Mouse (Mus musculus) spleen, postnatal 4 days (tissue): ENCODE results near the gene Csf3.
"Not testable (repeated sequence)": the region's sequence is repeated elsewhere in the genome, so short reads cannot be mapped to it uniquely, and the experiment has no call there.

Experiments
- DNase-seq, 2 experiments: peaks; one replicate each; pipeline ENCODE4 v3.0.0; 2022; ENCODE audit warnings: low spot score in 2 of 2

The Csf3 gene

DNA sequence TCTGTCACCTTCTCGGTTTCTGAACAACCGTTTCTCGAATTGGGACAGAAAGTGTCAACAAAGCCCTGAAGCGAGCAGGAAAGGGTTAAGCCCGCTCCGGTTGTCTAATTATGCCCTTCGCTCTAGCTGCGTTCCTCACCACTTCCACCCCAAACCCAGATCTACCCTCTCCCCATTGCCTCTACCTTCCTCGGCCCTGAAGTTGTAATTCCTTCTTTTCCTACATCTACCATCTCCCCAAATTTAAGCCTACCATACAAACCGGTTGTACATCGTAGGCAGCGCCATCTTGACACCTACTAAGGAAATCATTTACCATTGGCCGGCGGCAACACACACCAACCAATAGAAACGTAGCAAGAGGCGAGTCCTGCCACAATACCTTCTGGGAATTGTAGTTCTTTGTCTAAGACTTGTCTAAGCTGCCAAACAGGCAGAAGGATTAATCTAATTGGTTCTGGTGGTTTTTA lies 28.1 kb downstream of the Csf3 start, which contains the start of gene Med24:
Gene Med24, minus strand, starts transcription at position 317 of the 470 bp plus-strand sequence.
- peak; percentile 81 to 84 for DNase-seq

DNA sequence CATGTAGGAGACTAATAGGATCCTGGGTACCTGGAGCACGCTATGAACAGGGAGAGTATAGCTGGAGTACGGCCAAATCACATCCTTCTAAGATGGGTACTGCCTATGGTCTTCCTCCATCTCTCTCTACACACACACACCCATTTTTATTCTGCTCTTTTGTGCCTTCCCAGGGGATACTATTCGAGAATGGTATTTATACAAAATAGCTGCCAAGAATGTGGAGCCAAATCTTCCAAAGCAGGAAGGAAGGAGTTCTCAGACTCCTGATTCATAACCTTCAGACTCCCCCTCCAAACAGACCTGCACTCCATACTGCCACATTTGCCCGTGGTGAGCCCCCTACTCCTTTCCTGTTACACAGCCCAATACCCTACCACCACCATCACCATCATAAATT lies 29.7 kb downstream of the Csf3 start:
- DNase-seq = no peak

DNA sequence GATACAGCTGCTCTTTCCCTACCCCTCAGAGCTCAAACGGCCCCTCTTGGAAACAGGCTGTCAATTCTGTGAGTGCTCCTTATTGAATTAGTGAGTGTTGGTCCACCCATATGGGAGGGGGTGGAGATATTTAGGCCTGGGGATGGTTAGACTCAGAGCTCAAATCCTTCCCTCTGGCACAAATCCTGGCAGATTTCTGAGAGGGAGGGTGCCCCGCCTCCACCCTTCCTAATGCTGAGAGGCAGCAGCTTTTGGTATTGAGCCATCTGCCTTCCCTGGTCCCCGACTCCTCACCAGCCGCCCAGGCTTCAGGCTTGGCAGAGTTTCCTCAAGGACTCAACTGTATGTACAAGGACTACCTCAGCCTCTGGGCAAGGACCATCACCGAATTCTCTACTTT lies 30.1 kb downstream of the Csf3 start:
- peak in 1 of 2 experiments; percentile 58 for DNase-seq

DNA sequence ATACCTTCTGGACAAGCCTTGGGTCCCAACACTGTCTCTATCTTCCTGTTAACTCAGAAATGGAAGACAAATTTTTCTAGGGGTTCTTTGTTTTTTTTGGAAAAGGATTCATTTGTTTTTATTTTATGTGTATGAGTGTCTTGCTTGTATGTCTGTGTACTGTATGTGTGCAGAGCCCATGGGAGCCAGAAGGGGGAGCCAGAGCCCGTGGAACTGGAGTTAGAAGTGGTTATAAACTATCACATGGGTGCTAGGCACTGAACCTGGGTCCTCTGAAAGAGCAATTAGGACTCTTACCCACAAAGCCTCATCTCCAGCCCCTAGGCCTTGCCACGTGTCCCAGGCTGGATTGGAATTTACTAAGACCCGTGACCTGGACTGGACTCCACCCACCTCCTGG lies 33.0 kb downstream of the Csf3 start:
- DNase-seq = peak in 1 of 2 experiments; percentile 61

DNA sequence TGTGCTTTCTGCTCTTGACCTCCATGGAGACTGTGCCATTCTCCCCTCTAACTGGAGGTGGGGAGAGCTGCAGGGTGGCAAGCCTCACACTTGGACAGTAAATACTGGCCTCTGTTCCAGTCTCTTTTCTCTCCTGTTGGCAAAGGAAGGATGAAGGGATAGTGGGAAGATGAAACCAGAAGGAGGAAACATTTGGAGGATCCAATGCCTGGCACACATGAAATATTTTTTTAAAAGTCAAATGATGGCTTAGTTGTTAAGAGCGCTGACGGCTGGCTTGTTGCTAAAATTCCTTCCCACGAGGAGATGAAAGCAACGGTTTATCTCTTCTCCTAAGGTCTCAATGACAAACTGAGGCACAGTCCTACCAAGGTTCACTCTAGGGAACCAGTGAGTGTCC lies 34.0 kb downstream of the Csf3 start:
- no peak for DNase-seq

DNA sequence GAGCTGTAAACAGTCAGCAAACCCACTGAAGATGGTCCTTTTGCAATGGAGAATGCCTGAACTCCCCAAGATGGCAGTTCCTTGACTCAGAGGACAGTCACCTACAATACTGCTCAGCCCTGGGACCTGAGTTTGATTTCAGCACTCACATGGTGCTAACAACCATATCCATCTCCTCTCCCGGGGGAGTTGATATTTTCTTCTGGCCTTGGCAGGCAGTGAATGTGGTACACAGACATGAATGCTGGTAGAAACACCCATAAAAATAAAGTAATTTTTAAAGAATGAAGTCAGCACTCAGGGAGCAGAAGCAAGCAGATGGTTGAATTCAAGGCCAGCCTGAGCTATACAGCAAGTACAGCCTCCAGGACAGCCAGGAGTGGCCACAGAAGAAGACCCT lies 35.1 kb downstream of the Csf3 start:
- DNase-seq = no peak

DNA sequence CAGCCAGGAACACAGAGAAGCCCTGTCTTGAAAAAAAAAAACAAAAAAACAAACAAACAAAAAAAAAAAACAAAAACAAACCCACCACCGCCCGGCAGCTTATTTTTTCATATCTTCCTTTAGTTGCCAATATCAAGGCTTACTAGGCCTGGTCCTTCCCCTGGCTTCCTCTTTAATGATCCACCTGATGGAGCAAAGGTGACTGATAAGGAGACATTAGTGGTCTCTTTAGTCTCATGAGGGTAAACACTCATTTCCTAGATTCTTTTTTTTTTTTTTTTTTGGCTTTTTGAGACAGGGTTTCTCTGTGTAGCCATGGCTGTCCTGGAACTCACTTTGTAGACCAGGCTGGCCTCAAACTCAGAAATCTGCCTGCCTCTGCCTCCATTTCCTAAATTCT lies 36.2 kb downstream of the Csf3 start:
- not testable (repeated sequence) for DNase-seq

DNA sequence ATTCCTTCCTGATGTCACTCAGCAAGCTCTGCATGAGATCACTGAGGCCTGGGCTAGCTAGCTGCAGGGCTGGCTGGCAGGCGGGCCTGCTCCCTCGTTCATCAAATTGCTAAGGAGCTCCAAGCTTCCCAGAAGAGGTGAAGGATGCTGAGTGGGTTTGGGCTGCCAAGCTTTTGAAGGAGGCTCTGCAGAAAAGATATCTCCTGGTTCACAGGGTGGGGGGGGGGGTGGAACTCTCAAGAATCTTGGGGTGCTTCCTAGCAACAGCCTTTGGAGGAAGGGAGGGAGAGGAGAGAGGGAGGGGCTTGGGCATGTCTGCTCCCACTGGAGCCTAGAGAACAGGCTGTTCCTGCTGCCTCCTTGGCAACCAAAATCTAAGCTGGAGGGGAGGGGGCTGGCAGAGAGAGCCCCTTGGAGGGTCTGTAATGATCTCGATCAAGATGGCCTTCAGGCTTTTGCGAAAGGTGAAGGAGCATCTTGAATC lies 37.4 kb downstream of the Csf3 start:
- no peak for DNase-seq

DNA sequence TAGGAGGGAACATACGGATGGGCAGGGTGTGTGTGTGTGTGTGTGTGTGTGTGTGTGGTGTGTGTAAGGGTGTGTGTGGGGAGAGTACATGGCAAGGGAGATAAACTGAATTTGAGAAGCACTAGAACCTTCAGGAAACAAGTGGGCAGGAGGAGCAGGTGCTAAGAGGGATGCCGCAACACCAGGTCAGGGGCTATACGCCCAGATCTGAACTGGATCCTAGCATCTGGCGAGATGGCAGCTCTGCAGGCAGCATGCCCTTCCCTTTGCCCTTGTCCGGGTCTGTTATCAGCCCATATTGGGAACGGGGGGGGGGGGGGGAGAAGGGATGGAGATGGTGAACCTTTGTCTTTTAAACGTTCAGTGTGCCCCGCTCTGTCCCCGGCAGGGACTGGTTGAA lies 37.9 kb downstream of the Csf3 start:
- DNase-seq = no peak

DNA sequence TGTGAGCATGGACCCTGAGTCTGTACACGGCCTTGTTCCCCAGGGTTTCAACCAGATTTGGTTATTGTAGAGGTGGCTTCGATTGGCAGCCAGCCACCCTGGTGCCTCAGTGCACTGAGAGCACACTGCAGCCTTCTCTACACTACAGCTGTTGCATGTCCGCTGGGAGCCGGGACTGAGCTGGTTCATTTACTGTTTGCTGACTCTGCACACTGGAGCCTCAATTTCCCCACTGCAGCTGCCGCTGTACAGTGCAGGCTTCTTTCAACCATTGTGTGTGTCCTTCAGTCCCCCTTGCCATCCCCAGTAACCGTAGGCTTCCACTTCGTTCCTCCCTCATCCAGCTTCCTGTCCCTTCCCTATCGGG lies 38.9 kb downstream of the Csf3 start:
- peak in 1 of 2 experiments; percentile 66 for DNase-seq

DNA sequence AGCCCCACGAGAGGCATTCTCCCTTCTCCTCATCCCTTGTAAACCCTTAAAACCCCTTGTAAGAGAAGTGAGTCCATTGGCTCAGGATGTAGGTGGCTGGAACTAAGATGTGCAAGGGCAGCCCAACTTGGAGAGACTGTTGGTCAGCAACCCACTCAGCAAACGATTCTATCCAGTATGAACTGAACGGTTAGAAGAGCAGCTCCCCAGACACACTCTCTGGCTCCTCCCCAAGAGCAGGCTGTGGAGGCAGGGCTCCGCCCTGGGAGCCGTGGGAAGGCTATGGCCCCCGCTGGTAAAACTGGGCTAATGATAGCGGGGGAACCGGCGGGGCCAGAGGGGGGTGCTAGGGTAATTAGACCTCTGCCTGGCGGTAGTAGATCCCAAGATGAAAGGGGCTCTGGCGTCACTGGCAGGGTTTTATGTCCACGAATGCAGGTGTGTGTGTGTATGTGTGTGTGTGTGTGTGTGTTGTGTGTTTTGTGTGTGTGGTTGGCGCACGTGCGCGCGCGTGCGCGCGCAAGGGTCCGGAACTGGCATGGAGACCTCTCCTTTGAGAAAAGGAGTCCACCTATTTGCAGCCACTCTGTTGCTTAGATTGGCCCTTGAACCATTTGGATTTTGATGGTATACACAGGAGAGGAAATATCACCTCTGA lies 39.5 kb downstream of the Csf3 start, which contains the start of gene Thra:
Gene Thra, plus strand, starts transcription at position 246 of the 658 bp plus-strand sequence.
- peak; percentile 61 to 79 for DNase-seq

DNA sequence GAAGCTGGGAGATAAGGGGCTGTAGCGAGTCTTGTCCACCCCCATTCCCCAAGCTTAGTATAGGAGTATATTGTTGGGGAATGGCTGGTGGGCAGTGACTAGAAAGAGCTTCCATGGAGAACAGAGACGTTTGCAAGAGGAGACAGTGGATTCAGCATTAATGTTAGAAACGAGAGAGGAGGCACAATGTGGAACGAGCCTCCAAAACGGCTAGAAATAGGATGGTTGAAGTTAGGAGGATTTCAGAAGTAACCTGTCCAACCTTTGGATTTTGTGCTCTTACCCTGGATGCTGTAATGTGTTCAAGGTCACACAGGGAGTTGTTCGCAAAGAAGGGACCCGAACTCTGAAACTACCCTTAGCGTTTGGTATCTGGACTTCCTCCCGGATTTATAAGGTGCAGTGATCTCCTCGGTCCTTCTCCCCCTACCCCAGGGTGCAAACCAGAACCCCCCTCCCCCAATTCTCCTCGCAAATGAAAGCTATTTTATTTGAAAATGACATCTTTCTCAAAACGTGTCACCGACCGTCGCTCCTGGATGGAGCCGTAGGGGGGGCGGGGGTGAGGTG lies 40.1 kb downstream of the Csf3 start:
- no peak for DNase-seq

DNA sequence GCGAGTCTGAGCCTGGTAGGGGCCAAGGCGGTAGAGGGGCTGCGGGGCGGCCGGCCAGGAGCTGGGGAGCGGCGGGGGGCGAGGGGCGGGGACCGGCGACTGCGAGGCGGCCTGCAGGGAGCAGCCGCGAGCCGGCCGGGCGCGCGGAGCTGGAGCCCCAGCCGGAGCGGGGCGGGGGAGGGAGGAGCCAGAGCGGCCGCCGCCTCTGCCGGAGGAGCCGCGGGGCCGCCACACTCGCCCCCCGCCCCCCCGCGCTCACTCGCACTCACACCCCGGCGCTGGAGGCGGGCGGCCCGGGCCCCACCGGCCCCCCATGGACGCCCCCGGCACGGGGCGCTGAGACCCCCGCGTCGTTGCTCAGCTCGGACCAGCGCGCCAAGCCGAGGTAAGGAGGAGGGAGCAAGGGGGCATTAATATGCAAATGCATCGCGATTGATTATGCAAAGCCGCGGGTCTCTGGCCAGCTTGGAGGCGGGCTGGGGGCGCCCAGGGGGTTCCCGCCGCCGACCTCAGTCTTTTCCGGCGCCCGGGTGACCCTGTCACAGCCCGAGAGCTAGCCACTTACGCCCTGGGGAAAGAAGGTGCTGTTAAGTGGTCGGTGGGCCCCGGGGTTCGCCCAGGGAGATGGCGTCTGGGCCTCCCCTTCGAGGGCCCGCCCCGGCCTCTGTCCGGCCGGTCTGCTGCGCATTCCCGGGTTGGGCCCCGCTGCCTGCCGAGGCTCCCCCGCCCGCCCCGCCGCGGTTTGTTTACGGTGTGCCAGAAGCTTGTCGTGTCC lies 40.7 kb downstream of the Csf3 start:
- DNase-seq = peak; percentile 80 to 89

DNA sequence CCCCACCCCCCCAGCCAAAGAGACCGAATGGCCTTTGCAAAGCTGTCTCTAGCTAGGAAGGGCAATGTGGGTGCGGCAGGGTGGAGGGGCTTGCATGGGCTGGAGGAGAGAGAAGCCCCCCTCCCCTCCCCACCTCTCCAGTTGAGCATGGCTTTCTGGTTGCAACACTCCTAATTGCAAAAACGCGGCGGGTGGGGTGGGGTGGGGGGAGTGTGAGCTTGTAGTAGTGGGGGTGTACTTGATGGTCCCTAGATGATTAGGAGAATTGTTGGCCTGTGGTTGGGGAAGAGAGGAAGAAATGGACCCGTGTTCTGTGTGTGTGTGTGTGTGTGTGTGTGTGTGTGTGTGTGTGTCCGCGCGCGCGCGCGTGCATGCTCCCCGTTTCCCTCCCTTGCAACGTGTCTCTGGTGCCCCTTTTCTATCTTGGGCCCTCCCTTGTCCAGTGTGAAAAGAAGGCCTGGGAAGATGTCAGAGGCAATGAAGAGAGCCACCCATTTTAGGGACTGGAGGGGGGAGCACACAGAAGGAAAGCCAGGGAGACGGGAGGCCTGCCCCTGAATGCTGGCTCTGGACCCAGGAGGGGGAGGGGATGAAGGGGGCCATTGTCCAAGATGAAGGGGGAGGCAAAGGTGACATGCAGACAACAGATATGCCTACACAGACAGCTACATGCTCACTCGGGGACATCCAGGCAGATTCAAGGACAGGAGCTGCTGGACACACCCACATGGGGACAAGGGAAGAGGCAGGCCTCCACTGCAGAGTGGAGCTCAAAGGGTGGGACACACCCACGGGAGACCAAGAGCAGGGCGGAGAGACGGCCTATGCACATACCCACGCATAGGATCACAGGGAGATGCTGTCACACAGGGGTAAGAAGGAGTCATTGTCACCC lies 41.6 kb downstream of the Csf3 start:
- DNase-seq = peak in 1 of 2 experiments; percentile 70

DNA sequence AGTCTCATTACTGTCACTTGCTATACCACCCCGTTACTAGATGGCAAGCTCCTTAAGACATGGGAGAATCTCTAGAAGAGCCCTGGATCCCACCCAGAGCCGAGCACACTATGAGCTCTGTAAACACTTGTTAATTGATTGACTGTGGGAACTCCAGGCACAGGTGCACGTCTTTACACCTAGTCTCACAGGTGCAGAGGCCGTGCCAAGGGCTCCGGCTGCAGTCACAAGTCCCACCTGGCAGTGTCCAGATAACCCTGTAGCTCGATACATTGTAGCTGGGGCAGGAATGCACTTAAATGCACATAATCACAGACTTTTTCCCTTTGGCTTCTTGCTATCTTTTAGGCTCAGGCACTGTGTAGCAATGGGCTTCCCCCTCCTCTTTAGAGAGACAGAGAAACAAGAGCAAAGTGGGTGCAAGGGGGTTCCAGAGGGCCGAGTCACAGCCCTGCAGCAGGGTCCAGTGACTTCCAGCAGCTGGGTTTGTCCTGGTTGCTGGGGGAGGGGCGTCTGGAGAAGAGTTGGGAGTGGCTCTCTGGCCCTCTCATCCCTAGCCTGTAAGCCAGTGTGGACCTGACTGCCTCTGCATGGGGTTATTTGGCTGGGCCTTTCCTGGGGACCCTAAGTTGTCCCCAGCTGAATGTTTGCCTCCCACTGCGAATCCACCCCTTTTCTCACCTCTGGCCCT lies 42.7 kb downstream of the Csf3 start:
- peak in 1 of 2 experiments; percentile 61 for DNase-seq

DNA sequence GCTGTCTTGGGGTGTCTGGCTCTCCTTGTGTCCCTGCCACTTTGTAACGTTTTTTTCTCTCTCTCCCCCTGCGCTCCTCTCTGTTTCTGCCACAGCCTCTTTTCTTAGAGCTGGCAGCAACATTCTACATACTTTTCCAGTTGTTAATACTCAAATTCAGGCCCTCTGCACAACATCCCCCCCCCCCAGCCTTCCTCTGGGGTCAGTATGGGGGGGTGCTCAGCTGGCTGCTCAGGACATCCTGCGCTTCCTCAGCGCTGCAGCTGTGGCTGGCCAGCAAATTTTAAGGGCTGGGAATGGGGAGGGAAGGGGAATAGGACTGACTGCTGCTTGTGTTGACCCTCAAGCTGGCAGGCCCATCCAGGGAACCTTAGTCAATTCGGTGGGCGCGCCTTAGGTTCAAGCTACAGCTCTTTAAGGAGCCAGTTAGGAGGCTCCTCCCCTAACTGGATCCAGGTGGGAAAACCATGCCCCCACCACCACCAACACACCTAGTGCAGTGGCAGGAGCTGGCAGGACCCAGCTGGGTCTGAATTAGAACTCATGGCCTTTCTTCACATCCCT lies 43.5 kb downstream of the Csf3 start:
- DNase-seq = peak in 1 of 2 experiments; percentile 58

DNA sequence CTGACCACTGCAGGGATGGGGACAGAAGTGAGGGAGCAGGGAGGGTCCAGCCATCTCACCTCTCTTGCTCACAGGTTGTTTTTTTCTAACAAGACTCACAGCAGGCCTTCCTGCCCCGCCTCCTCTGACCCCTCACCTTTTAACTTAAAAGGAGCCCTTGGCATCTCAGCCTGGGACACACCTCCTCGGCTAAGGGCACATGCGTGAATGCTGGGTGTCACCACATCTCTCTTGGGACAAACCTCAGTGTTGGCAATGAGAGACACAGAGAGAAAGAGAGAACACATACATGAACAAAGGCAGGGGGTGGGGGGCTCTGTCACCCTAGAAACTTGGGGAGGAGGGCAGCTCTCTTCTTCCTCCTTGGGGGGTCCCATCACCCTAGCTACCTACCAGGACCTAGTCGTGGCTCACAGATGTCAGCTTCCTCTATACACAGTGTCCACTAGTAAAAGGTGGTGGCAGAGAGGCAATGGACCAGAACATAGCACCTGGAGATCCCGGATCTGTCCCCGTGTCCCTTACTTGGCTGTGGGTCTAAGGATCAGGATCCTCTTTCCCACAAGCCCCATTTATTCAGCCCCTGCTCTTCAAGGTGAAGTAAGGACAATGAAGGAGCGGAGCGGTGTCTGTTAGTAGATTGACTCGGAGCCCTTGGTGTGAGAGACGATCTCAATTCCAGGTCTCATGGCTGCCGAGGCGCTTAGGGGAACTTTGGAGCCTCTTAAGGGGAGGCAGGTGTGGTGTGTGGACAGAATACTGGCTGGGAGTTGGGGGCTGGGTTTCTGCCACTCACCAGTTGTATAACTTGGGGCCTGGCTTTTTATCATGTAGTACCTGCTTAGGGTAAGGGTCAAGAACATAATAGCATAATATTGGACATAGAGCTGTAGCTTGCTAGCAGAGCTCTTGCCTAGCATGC lies 45.1 kb downstream of the Csf3 start:
- peak in 1 of 2 experiments; percentile 63 for DNase-seq

DNA sequence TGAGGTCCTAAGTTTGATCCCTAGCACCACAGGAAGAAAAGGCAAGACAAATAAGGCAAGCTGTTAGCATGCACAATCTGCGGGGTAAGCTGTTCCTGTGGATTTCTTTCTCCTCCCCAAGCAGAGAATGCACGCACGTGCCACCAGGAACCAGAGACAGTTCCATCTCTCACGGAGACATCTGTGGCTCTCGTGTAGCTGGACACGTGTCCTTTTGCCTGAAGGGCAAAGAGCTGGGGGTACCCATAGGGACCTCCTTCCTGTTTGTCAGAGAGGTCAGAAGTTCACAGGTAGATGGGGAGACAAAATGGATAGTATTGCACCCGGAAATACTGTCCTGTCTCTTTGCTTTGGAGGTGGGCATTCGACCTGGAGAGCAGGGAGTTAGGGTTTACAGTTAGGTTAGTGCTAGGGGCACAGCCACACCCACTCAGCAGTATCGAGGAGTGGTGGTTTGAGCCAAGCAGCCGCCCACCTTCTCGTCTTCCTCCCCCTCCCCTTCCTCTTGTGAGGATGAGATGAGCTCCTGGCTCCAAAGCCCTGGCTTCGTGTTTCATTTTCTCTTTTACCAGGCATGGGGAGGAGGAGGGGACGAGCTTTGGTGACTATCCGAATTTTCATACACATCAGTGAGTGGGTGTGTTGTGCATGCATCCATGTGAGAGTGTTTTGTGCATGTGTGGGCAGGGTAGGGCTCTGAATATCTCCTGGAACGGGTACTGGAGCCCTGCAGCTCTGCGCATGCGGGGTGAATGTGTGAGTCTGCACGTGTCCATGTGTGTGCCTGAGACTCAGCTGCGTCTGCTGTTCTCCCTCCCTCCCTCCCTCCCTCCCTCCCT lies 46.0 kb downstream of the Csf3 start:
- peak; percentile 64 to 80 for DNase-seq
